Mouse (Mus musculus) ES-Bruce4 (cell line): ENCODE data around the gene Ugt1a10.
"Not testable (repeated sequence)": the region's sequence is repeated elsewhere in the genome, so short reads cannot be mapped to it uniquely, and the experiment has no call there.

ENCODE experiments used
- CTCF ChIP-seq: IDR thresholded peaks from one replicate; pipeline ENCODE4 v1.8.1; 2011; ENCODE audit warnings: low read depth, low read length
- EP300 ChIP-seq: IDR thresholded peaks from 2 replicates; pipeline ENCODE4 v1.6.1; 2011; ENCODE audit warnings: low read depth, low read length; ENCODE audit not compliant: insufficient read depth
- POLR2A ChIP-seq: IDR thresholded peaks from one replicate; pipeline ENCODE4 v1.8.1; 2011; ENCODE audit warnings: low read length; ENCODE audit not compliant: insufficient read depth

DNA sequence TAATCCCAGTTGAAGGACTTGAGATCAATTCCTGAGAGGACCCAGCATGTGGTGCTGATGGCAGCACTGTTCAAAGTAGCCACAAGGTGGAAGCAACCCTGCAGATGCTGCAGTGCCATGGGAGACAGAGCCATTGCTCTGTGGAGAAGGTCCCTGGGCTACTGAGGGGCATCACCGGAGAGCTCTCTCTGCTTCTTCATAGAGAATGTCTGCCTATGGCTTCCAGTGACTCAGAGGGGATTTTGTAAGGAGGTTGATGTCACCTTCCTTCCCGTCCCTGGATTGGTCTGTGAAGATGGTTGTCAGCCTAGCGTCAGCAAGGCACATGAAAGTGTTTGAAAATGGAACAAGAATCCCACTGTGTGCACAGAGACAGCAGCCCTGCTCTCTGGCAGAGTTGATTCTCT, 39.1 kb downstream of the Ugt1a10 start:
- peak; percentile 3 for TF ChIP-seq CTCF
- not testable (repeated sequence) for TF ChIP-seq EP300, POLR2A
